Mouse (Mus musculus) induced T-regulatory cell, adult 2 months (primary cell): Measurements from ENCODE around the gene Krtap4-1.

ENCODE experiments used
- DNase-seq: peaks from one replicate; pipeline ENCODE4 v3.0.0-alpha.2; 2012; ENCODE audit warnings: low read depth

Krtap4-1 gene

DNA sequence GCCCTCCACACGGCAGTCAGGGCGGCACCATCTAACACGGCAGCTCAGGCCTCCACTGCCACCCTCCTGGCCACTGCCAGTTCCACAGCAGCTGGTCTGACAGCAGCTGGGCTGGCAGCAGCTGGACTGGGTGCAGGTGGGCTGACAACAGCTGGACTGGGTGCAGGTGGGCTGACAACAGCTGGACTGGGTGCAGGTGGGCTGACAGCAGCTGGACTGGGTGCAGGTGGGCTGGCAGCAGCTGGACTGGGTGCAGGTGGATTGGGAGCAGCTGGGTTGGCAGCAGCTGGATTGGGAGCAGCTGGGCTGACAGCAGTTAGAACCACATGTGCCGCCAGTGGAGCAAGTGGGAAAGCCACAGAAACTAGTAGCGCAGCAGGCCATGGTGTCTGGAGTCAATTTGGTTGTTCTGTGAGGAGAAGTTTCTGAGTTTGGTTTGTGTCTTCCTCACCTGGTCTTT, 44.8 kb downstream of the Krtap4-1 start, which contains the start of gene Krtap1-4:
Gene Krtap1-4 (minus strand): TSS at position 410 of the 460 bp plus-strand sequence.
- DNase-seq: no peak

DNA sequence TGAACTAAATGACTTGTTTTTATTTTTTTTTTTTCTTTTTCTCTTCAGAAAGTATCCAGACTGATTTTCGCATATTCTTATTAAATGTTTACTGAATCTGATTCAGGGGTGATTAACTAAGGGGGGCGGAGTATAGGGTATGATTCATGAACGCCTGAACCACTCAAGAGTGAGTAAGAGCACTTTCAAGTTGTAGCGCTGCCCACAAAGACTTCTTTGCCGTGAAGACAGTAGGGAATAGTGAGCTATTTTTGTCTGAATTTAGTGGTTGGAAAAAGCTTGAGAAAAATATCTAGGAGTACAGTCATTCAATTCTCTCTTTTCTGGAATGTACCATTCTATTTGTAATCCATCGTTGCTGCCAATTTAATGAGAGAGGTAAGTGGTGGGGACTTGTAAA, 46.5 kb downstream of the Krtap4-1 start:
- DNase-seq: no peak

DNA sequence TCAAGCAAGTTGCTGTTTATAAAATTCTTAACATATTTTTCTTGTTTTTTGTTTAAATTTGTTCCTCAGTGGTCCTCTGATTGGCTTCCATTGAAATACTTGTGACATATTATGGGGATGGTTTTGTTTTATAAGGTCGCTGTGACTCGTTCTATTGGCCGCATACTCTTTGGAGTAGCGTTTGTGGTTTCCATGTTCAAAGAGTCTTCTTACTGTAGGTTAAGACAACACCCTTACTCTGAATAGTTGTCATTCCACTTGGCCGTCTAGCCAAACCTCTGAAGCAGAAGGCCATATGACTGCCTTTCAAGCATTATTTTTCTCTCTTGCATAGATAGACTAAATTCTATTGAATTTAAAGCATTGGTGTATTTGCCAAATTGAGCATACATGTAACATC, 47.0 kb downstream of the Krtap4-1 start:
- no peak for DNase-seq

DNA sequence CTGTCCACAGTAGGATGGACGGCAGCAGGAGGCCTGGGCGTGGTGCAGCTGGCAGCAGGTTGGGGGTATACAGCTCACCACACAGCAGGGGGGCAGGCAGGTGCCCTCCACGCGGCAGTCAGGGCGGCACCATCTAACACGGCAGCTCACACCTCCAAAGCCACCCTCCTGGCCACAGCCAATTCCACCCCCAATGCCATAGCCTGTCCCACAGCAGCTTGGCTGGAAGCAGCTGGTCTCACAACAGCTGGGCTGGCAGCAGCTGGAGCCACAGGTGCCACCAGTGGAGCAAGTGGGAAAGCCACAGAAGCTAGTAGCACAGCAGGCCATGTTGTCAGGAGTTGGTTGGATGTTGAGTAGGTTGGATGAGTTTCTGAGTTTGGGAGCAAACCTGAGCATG, 47.4 kb downstream of the Krtap4-1 start, which contains the start of gene Krtap1-5:
Gene Krtap1-5 (minus strand): TSS at position 381 of the 400 bp plus-strand sequence.
- no peak for DNase-seq
